Mouse (Mus musculus): ENCODE results near the gene Pard3b. TPM values are rescaled to one million over a fixed set of nuclear protein-coding genes. Genes with fewer than 3 reads are reported as not detected.

The Pard3b gene
- polyA plus RNA-seq, 2 experiments: 0.44 to 1.4 TPM

DNA sequence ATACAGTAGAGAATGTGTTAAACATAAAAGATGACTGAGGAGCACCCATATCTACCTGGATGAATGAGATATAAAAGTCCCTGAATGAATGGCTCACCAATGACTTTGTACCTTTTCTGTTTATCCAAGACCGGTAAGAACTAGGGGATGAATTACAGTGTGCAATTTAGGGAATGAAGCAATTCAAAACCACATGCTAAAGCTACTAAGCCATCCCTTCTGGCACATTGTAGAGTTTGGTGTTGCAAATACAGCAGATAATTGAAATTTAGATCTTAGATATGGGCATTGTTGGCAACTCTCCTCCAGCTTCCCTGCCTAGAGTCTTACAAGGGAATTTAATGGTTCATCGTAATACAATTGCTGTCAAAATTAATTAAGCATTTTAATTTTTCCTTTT is 490.6 kb downstream of the Pard3b start:
- TF ChIP-seq CTCF (IDR thresholded peaks at IDR 0.05; ENCODE audit: low read depth) (no peak), EP300 (IDR thresholded peaks at IDR 0.05; ENCODE audit: low read depth) (no peak)
- WGBS (ENCODE audit: insufficient replicate concordance): 75% methylated on average over 2 of the region's 2 CpGs
- Histone ChIP-seq H3K4me2 (ENCODE audit: low read depth) (no peak overlapping the region), H3K27me3 (ENCODE audit: control insufficient read depth, insufficient read depth, low read length) (no peaks in the 10 kb centered on the region), H3K9me3 (ENCODE audit: control insufficient read depth, low read length) (no peaks in the 10 kb centered on the region), H3K4me3 (ENCODE audit: insufficient read depth in 1 of 2, low read depth in 2 of 2, low read length in 2 of 2) (no peak overlapping the region), H3K4me1 (replicated peaks; ENCODE audit: control insufficient read depth in 2 of 2, insufficient read depth in 2 of 2, low read length in 1 of 2) (no peaks in the 10 kb centered on the region), H3K9ac (replicated peaks) (no peak overlapping the region), H3K36me3 (replicated peaks; ENCODE audit: control insufficient read depth, insufficient read depth, low read depth) (no peaks in the 10 kb centered on the region), H3K27ac (no peak overlapping the region)
- ATAC-seq (ENCODE audit: insufficient read depth) (no peak), DNase-seq (ENCODE audit: low read depth in 3 of 3, low spot score in 3 of 3) (no peak)

DNA sequence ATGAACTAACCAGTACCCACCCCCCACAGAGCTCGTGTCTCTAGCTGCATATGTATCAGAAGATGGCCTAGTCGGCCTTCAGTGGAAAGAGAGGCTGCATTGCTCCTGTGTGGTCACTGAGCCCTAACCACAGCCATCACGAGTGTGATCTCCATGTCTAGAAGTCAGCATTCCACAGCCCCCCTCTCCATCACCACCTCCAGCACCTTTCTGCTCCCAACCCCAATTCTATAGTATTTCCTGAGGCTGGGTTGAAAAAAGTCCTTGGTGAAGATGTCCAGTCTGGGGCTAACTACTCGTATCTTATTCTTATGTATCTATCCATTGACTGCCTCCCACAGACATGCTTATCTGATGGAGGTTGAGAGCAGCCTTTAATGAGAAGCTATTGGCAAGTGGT is 509.5 kb downstream of the Pard3b start:
- Histone ChIP-seq H3K27ac (no peak overlapping the region), H3K4me1 (replicated peaks; ENCODE audit: control insufficient read depth in 2 of 2, insufficient read depth in 2 of 2, low read length in 1 of 2) (no peaks in the 10 kb centered on the region), H3K9ac (replicated peaks) (no peak overlapping the region), H3K27me3 (ENCODE audit: control insufficient read depth, insufficient read depth, low read length) (no peaks in the 10 kb centered on the region), H3K36me3 (replicated peaks; ENCODE audit: control insufficient read depth, insufficient read depth, low read depth) (no peaks in the 10 kb centered on the region), H3K4me3 (ENCODE audit: insufficient read depth in 1 of 2, low read depth in 2 of 2, low read length in 2 of 2) (no peak overlapping the region), H3K4me2 (ENCODE audit: low read depth) (no peak overlapping the region), H3K9me3 (ENCODE audit: control insufficient read depth, low read length) (no peaks in the 10 kb centered on the region)
- TF ChIP-seq CTCF (IDR thresholded peaks at IDR 0.05; ENCODE audit: low read depth) (no peak), EP300 (IDR thresholded peaks at IDR 0.05; ENCODE audit: low read depth) (no peak)
- ATAC-seq (ENCODE audit: insufficient read depth) (no peak), DNase-seq (ENCODE audit: low read depth in 3 of 3, low spot score in 3 of 3) (no peak)
- WGBS (ENCODE audit: insufficient replicate concordance): 26% methylated on average over 4 of the region's 4 CpGs

DNA sequence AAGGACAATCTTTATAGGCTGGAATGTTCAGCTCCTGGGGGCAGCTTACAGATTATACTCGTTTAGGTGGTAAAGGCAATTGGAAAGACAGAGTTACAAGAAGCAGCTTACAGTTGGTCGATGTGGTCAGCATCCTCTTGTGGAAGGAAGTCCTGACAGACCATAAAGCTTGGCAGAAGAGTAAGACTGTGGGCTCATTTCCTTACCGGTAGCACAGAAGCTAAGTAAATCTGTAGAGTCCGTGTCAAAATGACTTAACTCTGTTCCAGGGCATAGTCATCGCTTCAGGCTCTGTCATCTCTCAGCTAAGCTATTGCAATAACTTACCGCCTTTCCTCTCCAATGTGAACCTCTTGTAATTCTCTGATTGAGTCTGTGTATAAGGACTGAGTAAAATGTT is 510.2 kb downstream of the Pard3b start:
- 18% methylated on average over 6 of the region's 6 CpGs for WGBS (ENCODE audit: insufficient replicate concordance)
- no peak overlapping the region for H3K4me2 ChIP-seq (ENCODE audit: low read depth)
- H3K4me1 ChIP-seq (replicated peaks; ENCODE audit: control insufficient read depth in 2 of 2, insufficient read depth in 2 of 2, low read length in 1 of 2): no peaks in the 10 kb centered on the region
- H3K9ac ChIP-seq (replicated peaks): no peak overlapping the region
- H3K4me3 ChIP-seq (ENCODE audit: insufficient read depth in 1 of 2, low read depth in 2 of 2, low read length in 2 of 2): no peak overlapping the region
- H3K27me3 ChIP-seq (ENCODE audit: control insufficient read depth, insufficient read depth, low read length): no peaks in the 10 kb centered on the region
- H3K27ac ChIP-seq: no peak overlapping the region
- no peaks in the 10 kb centered on the region for H3K36me3 ChIP-seq (replicated peaks; ENCODE audit: control insufficient read depth, insufficient read depth, low read depth)
- no peak for ATAC-seq (ENCODE audit: insufficient read depth)
- no peaks in the 10 kb centered on the region for H3K9me3 ChIP-seq (ENCODE audit: control insufficient read depth, low read length)
- DNase-seq (ENCODE audit: low read depth in 3 of 3, low spot score in 3 of 3): no peak
- no peak for TF ChIP-seq CTCF (IDR thresholded peaks at IDR 0.05; ENCODE audit: low read depth)
- TF ChIP-seq EP300 (IDR thresholded peaks at IDR 0.05; ENCODE audit: low read depth): no peak

DNA sequence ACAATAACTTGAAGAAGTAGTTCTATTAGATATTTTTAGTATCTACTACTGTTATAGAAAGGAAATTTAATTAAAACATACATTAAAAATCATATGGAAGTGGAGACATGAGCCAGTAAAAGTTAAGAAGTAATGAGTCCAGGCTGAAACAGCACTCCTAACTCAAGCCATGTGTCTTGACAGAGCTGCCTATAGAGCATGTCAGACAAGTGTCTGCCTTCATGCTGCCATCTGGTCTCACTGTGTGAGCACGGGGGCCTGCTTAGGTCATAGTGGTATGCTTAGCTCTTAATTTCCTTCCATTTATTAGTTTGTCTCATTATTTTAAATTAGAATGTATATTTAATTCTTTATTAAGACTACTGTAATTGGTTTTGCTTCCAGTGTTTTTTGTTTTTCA is 517.3 kb downstream of the Pard3b start:
- 74% methylated on average over 1 of the region's 1 CpGs for WGBS (ENCODE audit: insufficient replicate concordance)
- Histone ChIP-seq H3K27me3 (ENCODE audit: control insufficient read depth, insufficient read depth, low read length) (no peaks in the 10 kb centered on the region), H3K4me3 (ENCODE audit: insufficient read depth in 1 of 2, low read depth in 2 of 2, low read length in 2 of 2) (no peak overlapping the region), H3K4me1 (replicated peaks; ENCODE audit: control insufficient read depth in 2 of 2, insufficient read depth in 2 of 2, low read length in 1 of 2) (no peaks in the 10 kb centered on the region), H3K36me3 (replicated peaks; ENCODE audit: control insufficient read depth, insufficient read depth, low read depth) (no peaks in the 10 kb centered on the region), H3K4me2 (ENCODE audit: low read depth) (no peak overlapping the region), H3K9me3 (ENCODE audit: control insufficient read depth, low read length) (no peaks in the 10 kb centered on the region), H3K9ac (replicated peaks) (no peak overlapping the region), H3K27ac (no peak overlapping the region)
- TF ChIP-seq CTCF (IDR thresholded peaks at IDR 0.05; ENCODE audit: low read depth) (no peak), EP300 (IDR thresholded peaks at IDR 0.05; ENCODE audit: low read depth) (no peak)
- ATAC-seq (ENCODE audit: insufficient read depth) (no peak), DNase-seq (ENCODE audit: low read depth in 3 of 3, low spot score in 3 of 3) (no peak)

DNA sequence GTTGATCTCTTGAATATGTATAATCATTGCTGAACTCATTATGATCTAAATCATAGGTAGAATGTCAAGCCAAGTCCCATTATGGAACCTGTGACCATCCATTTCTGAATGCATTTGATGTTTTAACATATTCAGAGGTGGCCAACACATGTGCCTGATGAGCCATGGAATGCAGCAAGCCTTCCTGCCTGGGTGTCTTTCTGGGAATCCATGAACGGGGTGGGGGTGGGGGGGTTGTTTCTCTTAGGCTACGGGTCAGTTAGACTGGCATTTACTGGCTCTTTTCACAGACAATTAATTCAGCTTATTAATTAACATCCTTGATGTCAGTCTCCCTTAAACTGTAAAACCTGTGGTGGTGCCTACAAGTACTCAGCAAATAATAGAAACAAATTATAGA is 521.0 kb downstream of the Pard3b start:
- Histone ChIP-seq H3K4me2 (ENCODE audit: low read depth) (no peak overlapping the region), H3K4me1 (replicated peaks; ENCODE audit: control insufficient read depth in 2 of 2, insufficient read depth in 2 of 2, low read length in 1 of 2) (no peaks in the 10 kb centered on the region), H3K9me3 (ENCODE audit: control insufficient read depth, low read length) (no peaks in the 10 kb centered on the region), H3K27ac (no peak overlapping the region), H3K4me3 (ENCODE audit: insufficient read depth in 1 of 2, low read depth in 2 of 2, low read length in 2 of 2) (no peak overlapping the region), H3K9ac (replicated peaks) (no peak overlapping the region), H3K27me3 (ENCODE audit: control insufficient read depth, insufficient read depth, low read length) (no peaks in the 10 kb centered on the region), H3K36me3 (replicated peaks; ENCODE audit: control insufficient read depth, insufficient read depth, low read depth) (no peaks in the 10 kb centered on the region)
- WGBS (ENCODE audit: insufficient replicate concordance): 67% methylated on average over 2 of the region's 2 CpGs
- no peak for DNase-seq (ENCODE audit: low read depth in 3 of 3, low spot score in 3 of 3)
- TF ChIP-seq EP300 (IDR thresholded peaks at IDR 0.05; ENCODE audit: low read depth) (no peak), CTCF (IDR thresholded peaks at IDR 0.05; ENCODE audit: low read depth) (no peak)
- no peak for ATAC-seq (ENCODE audit: insufficient read depth)
